Mouse (Mus musculus) liver, adult 2 months (tissue): ENCODE measurements around the gene Cntn3.

Experiments
- CTCF ChIP-seq: fragments of 200-500 bp; IDR thresholded peaks from 2 replicates; pipeline ENCODE4 v1.5.1; 2011; ENCODE audit warnings: low read depth, low read length, control low read depth
- POLR2A ChIP-seq: fragments of 200-500 bp; IDR thresholded peaks from 2 replicates; pipeline ENCODE4 v1.6.1; 2011; ENCODE audit warnings: low read length, control low read depth; ENCODE audit not compliant: insufficient read depth; ENCODE audit errors: extremely low read depth

DNA sequence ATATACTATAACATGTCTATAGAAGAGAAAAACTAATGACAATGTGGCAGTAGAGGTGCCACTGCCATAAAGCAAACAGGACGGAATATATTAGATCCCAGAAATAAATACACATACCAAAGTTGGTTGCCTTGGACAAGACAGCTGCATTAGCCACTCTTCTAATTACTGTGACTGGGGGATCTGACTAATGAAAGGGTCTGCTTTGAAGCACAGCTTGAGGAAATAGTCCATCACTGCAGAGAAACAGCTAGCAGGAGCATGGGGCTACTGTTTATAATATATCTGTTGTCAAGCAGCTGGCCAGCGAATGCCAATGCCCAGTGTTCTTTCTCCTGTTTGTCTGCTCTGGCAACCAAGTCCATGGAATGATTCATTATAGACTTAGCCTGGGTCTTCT is 51.9 kb downstream of the Cntn3 start:
- TF ChIP-seq CTCF: no peak
- TF ChIP-seq POLR2A: no peak
